In the genomic region with DNA sequence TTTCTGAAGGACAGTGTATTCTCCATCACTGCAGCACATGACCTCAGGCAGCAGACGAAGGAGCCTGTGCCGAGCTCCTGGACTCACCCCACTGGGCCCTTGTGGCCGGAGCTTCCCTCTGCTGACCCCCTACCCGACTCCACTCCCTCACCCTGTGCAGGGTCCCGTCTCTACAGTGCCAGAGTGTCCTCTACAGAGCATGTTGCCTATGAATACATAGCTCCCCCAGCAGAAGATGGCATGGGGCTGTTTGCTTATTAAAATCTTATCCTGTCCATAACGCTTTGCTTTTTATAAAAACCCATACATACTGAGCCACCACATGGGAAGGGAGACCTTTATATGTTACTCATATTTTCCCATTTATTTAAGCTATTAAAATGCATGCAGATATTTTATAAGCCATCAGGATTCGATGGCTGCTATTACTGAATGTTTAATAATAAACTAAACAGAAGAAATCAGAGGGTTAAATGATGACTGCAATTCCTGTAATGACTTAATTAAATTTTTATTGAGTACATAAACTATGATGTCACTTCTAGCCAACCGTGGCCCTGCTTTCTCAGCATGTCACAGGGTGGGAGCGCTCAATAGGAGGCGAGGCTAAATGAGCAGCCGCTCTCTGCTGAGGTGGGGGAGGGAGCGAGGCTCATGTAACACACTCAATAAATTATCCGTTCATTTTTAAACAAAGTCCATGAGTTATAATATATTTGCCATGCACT, we compare ENCODE assay signal across 11 mouse cellular contexts. TPM values are rescaled to one million over a fixed set of nuclear protein-coding genes. Genes with fewer than 3 reads are reported as not detected.
DNase-seq lines count a peak whose midpoint lies in the region; ATAC-seq and TF ChIP-seq lines count a peak whose summit lies in the region.
"Had no signal": no experiment of that assay in that cellular context is flagged by ENCODE, and none has a peak within 500 bp of the region (broad histone marks: within the 10 kb centered on the region; RNA-seq: fewer than 3 reads in every experiment).

No protein-coding gene starts in this region.

- peak; percentile 87 for ATAC-seq in embryonic facial prominence, embryonic 14.5 days (ENCODE audit: low read depth)
- peak; percentile 90 for ATAC-seq in intestine, embryonic 14.5 days (replicated peaks; ENCODE audit: low FRiP score, low TSS enrichment, low read depth)
- ATAC-seq in midbrain, postnatal 0 days (ENCODE audit: low FRiP score) = peak; percentile 90

- peak; percentile 36 to 51 for DNase-seq in layer of hippocampus, postnatal 10 days (ENCODE audit: low spot score in 2 of 2)
- DNase-seq in layer of hippocampus, adult 9-10 months (ENCODE audit: low spot score) = no peak
- peak; percentile 56 for DNase-seq in embryonic facial prominence, embryonic 14.5 days (ENCODE audit: low spot score)
- no peak for DNase-seq in intestine, embryonic 14.5 days (ENCODE audit: low spot score)
- peak; percentile 82 for DNase-seq in midbrain, postnatal 0 days (ENCODE audit: low spot score)
- no peak for DNase-seq in liver
- DNase-seq in thymus, postnatal 4 days = no peak
- DNase-seq in testis, postnatal 14 days (ENCODE audit: low spot score) = no peak

- no peak overlapping the region for H3K27ac ChIP-seq in embryonic facial prominence, embryonic 14.5 days (replicated peaks; ENCODE audit: low read depth, low read length)
- H3K27ac ChIP-seq in intestine, embryonic 14.5 days (ENCODE audit: low read depth) = no peak overlapping the region
- H3K27ac ChIP-seq in midbrain, postnatal 0 days (ENCODE audit: low read depth, low read length) = peak overlapping the region; percentile 55
- H3K27ac ChIP-seq: heart, embryonic 13.5 days had no signal

- WGBS in embryonic facial prominence, embryonic 14.5 days = 71% methylated on average over 13 of the region's 13 CpGs
- WGBS in intestine, embryonic 14.5 days = 54% methylated on average over 13 of the region's 13 CpGs
- WGBS in midbrain, postnatal 0 days = 49% methylated on average over 13 of the region's 13 CpGs

- H3K9ac ChIP-seq in embryonic facial prominence, embryonic 14.5 days (ENCODE audit: low read depth, low read length) = no peak overlapping the region
- H3K9ac ChIP-seq in intestine, embryonic 14.5 days (ENCODE audit: low read length) = no peak overlapping the region
- no peak overlapping the region for H3K9ac ChIP-seq in midbrain, postnatal 0 days (replicated peaks; ENCODE audit: low read length, poor library complexity, severe bottlenecking)
- H3K9ac ChIP-seq: heart, embryonic 13.5 days had no signal

- H3K4me2 ChIP-seq in embryonic facial prominence, embryonic 14.5 days (ENCODE audit: low read depth, low read length) = no peak overlapping the region
- H3K4me2 ChIP-seq in intestine, embryonic 14.5 days (ENCODE audit: low read length) = no peak overlapping the region; the same call in 1 of the 2 replicates
- H3K4me2 ChIP-seq in midbrain, postnatal 0 days (ENCODE audit: low read depth, low read length, poor library complexity, severe bottlenecking) = no peak overlapping the region
- H3K4me2 ChIP-seq: heart, embryonic 13.5 days had no signal

- H3K27me3 ChIP-seq in embryonic facial prominence, embryonic 14.5 days (replicated peaks; ENCODE audit: control insufficient read depth, insufficient read depth, low read length) = no peaks in the 10 kb centered on the region
- H3K27me3 ChIP-seq in intestine, embryonic 14.5 days (replicated peaks; ENCODE audit: control insufficient read depth, insufficient read depth, low read length) = no peaks in the 10 kb centered on the region
- no peaks in the 10 kb centered on the region for H3K27me3 ChIP-seq in midbrain, postnatal 0 days (ENCODE audit: insufficient read depth, low read length)
- H3K27me3 ChIP-seq: heart, embryonic 13.5 days; megakaryocyte, embryonic 14.5 days had no signal

- H3K9me3 ChIP-seq in embryonic facial prominence, embryonic 14.5 days (ENCODE audit: control insufficient read depth, low read length) = no peaks in the 10 kb centered on the region
- no peaks in the 10 kb centered on the region for H3K9me3 ChIP-seq in intestine, embryonic 14.5 days (ENCODE audit: control insufficient read depth, low read length)
- H3K9me3 ChIP-seq in midbrain, postnatal 0 days (ENCODE audit: low read length) = no peaks in the 10 kb centered on the region
- H3K9me3 ChIP-seq: G1E; heart, embryonic 13.5 days; megakaryocyte, embryonic 14.5 days had no signal

- H3K36me3 ChIP-seq in embryonic facial prominence, embryonic 14.5 days (ENCODE audit: control insufficient read depth, insufficient read depth, low read length) = 0 out of 2 replicates have a peak, but pooled peaks cover 4% of the 10 kb centered on the region
- H3K36me3 ChIP-seq in intestine, embryonic 14.5 days (ENCODE audit: control insufficient read depth, insufficient read depth, low read length) = peaks cover 8% of the 10 kb centered on the region
- H3K36me3 ChIP-seq in midbrain, postnatal 0 days (ENCODE audit: insufficient read depth, low read length) = peaks cover 7% of the 10 kb centered on the region

- no peaks in the 10 kb centered on the region for H3K4me1 ChIP-seq in embryonic facial prominence, embryonic 14.5 days (ENCODE audit: control insufficient read depth, insufficient read depth, low read length)
- H3K4me1 ChIP-seq in intestine, embryonic 14.5 days (replicated peaks; ENCODE audit: control insufficient read depth, insufficient read depth, low read length) = peaks cover 10% of the 10 kb centered on the region; the same call in 1 of the 2 replicates
- H3K4me1 ChIP-seq in midbrain, postnatal 0 days (ENCODE audit: insufficient read depth, low read length) = no peaks in the 10 kb centered on the region
- H3K4me1 ChIP-seq: heart, embryonic 13.5 days had no signal

- no peak for TF ChIP-seq CTCF in midbrain, postnatal 0 days (IDR thresholded peaks at IDR 0.05)

- no peak overlapping the region for H3K4me3 ChIP-seq in embryonic facial prominence, embryonic 14.5 days (ENCODE audit: low read depth, low read length)
- H3K4me3 ChIP-seq in intestine, embryonic 14.5 days (ENCODE audit: low read depth, low read length) = no peak overlapping the region
- no peak overlapping the region for H3K4me3 ChIP-seq in midbrain, postnatal 0 days (ENCODE audit: low read depth, low read length)
- H3K4me3 ChIP-seq: heart, embryonic 13.5 days; megakaryocyte, embryonic 14.5 days had no signal

RNA-seq across cellular contexts. Expression of a gene that starts 28.1 kb away (rescaled TPM):
- total RNA-seq in layer of hippocampus, postnatal 10 days (2021) = not detected
- polyA plus RNA-seq in embryonic facial prominence, embryonic 14.5 days (2014; fragmentation: Nextera tagmentation; extraction: Ambion mirVana) = 0.74 and 1.1 TPM in 2 replicates
- 0.12 and 0.23 TPM in 2 replicates for polyA plus RNA-seq in intestine, embryonic 14.5 days (2014; fragmentation: Nextera tagmentation; extraction: Ambion mirVana)
- not detected in 2 replicates for total RNA-seq in midbrain, postnatal 0 days (2014; rRNA removed)
- 0.07 TPM in 1 of 2 replicates, not detected in the other for polyA plus RNA-seq in midbrain, postnatal 0 days (2015; fragmentation: Nextera tagmentation; extraction: Ambion mirVana)
- polyA plus RNA-seq: G1E had no signal

RNA-seq across cellular contexts. Expression of a gene that starts 36.0 kb away (rescaled TPM):
- 10 to 100 TPM; 73.4 to 83.1 TPM for total RNA-seq in layer of hippocampus, postnatal 10 days (2021)
- polyA plus RNA-seq in embryonic facial prominence, embryonic 14.5 days (2014; fragmentation: Nextera tagmentation; extraction: Ambion mirVana) = 151 and 162 TPM in 2 replicates
- polyA plus RNA-seq in intestine, embryonic 14.5 days (2014; fragmentation: Nextera tagmentation; extraction: Ambion mirVana) = 251 and 255 TPM in 2 replicates
- 80.7 and 85.4 TPM in 2 replicates for total RNA-seq in midbrain, postnatal 0 days (2014; rRNA removed)
- polyA plus RNA-seq in midbrain, postnatal 0 days (2015; fragmentation: Nextera tagmentation; extraction: Ambion mirVana) = 130 and 143 TPM in 2 replicates

RNA-seq across cellular contexts. Expression of a gene that starts 43.5 kb away (rescaled TPM):
- 10 to 100 TPM; 37.2 to 38.1 TPM for total RNA-seq in layer of hippocampus, postnatal 10 days (2021)
- 10.8 and 12.2 TPM in 2 replicates for polyA plus RNA-seq in embryonic facial prominence, embryonic 14.5 days (2014; fragmentation: Nextera tagmentation; extraction: Ambion mirVana)
- 12.8 and 13.2 TPM in 2 replicates for polyA plus RNA-seq in intestine, embryonic 14.5 days (2014; fragmentation: Nextera tagmentation; extraction: Ambion mirVana)
- total RNA-seq in midbrain, postnatal 0 days (2014; rRNA removed) = 35.2 TPM in 2 replicates
- polyA plus RNA-seq in midbrain, postnatal 0 days (2015; fragmentation: Nextera tagmentation; extraction: Ambion mirVana) = 56.6 and 61.0 TPM in 2 replicates

Comparison
In these comparisons a context has a peak if more than half of its experiments do, and no peak if none do; other contexts are left out.
1. DNase-seq: peak in layer of hippocampus, postnatal 10 days (2 of 2), embryonic facial prominence, embryonic 14.5 days (single experiment) and midbrain, postnatal 0 days (single experiment); none in layer of hippocampus, adult 9-10 months (single experiment), intestine, embryonic 14.5 days (single experiment), liver (single experiment), thymus, postnatal 4 days (single experiment) and testis, postnatal 14 days (single experiment).
2. Peak in every context shown above with its lines, with median percentiles within 50 percentile points of each other: ATAC-seq.